Mouse (Mus musculus): ENCODE results near the gene Ltb4r2.

Gene Ltb4r2

GRCm38 (mm10) chr14:55761163-55761562 is at the start of gene Ltb4r2:
Gene Ltb4r2, plus strand, starts transcription at chr14:55761428.
- DNase-seq (ENCODE audit: extremely low spot score, low read depth, low spot score): no peak

- no peak for DNase-seq (ENCODE audit: extremely low spot score, low read depth, low spot score)
These were observed 49.4 kb upstream of the Ltb4r2 start for GRCm38 (mm10) chr14:55711786-55712185.

GRCm38 (mm10) chr14:55713007-55713728 is 48.1 kb upstream of the Ltb4r2 start:
- no peak for DNase-seq (ENCODE audit: extremely low spot score, low read depth, low spot score)

- no peak for DNase-seq (ENCODE audit: extremely low spot score, low read depth, low spot score)
These were observed 47.5 kb upstream of the Ltb4r2 start, which contains the start of gene Tgm1 for GRCm38 (mm10) chr14:55713729-55714122. Gene Tgm1, minus strand, starts transcription at chr14:55713926.

- no peak for DNase-seq (ENCODE audit: extremely low spot score, low read depth, low spot score)
These were observed 46.3 kb upstream of the Ltb4r2 start for GRCm38 (mm10) chr14:55714893-55715292.

- no peak for DNase-seq (ENCODE audit: extremely low spot score, low read depth, low spot score)
These were observed 45.0 kb upstream of the Ltb4r2 start for GRCm38 (mm10) chr14:55716271-55716670.

GRCm38 (mm10) chr14:55716884-55717283 is 44.3 kb upstream of the Ltb4r2 start:
- no peak for DNase-seq (ENCODE audit: extremely low spot score, low read depth, low spot score)

GRCm38 (mm10) chr14:55719737-55720136 is 41.5 kb upstream of the Ltb4r2 start:
- DNase-seq (ENCODE audit: extremely low spot score, low read depth, low spot score): no peak

- DNase-seq (ENCODE audit: extremely low spot score, low read depth, low spot score): no peak
These were observed 40.6 kb upstream of the Ltb4r2 start for GRCm38 (mm10) chr14:55720666-55721065.

- no peak for DNase-seq (ENCODE audit: extremely low spot score, low read depth, low spot score)
These were observed 40.2 kb upstream of the Ltb4r2 start for GRCm38 (mm10) chr14:55721076-55721475.

GRCm38 (mm10) chr14:55721700-55722437 is 39.4 kb upstream of the Ltb4r2 start, which contains the start of gene Rabggta:
Gene Rabggta, minus strand, starts transcription at chr14:55722263.
- peak; percentile 80 for DNase-seq (ENCODE audit: extremely low spot score, low read depth, low spot score)

GRCm38 (mm10) chr14:55722438-55722945 is 38.7 kb upstream of the Ltb4r2 start:
- no peak for DNase-seq (ENCODE audit: extremely low spot score, low read depth, low spot score)

GRCm38 (mm10) chr14:55723433-55723832 is 37.8 kb upstream of the Ltb4r2 start:
- DNase-seq (ENCODE audit: extremely low spot score, low read depth, low spot score): no peak

GRCm38 (mm10) chr14:55724411-55724871 is 36.8 kb upstream of the Ltb4r2 start:
- DNase-seq (ENCODE audit: extremely low spot score, low read depth, low spot score): no peak

GRCm38 (mm10) chr14:55726261-55726660 is 35.0 kb upstream of the Ltb4r2 start:
- DNase-seq (ENCODE audit: extremely low spot score, low read depth, low spot score): no peak

GRCm38 (mm10) chr14:55727889-55728685 is 33.1 kb upstream of the Ltb4r2 start:
- no peak for DNase-seq (ENCODE audit: extremely low spot score, low read depth, low spot score)

- DNase-seq (ENCODE audit: extremely low spot score, low read depth, low spot score): no peak
These were observed 31.1 kb upstream of the Ltb4r2 start for GRCm38 (mm10) chr14:55730116-55730515.

- DNase-seq (ENCODE audit: extremely low spot score, low read depth, low spot score): no peak
These were observed 30.6 kb upstream of the Ltb4r2 start for GRCm38 (mm10) chr14:55730531-55731032.

- no peak for DNase-seq (ENCODE audit: extremely low spot score, low read depth, low spot score)
These were observed 27.3 kb upstream of the Ltb4r2 start for GRCm38 (mm10) chr14:55733889-55734288.

- DNase-seq (ENCODE audit: extremely low spot score, low read depth, low spot score): no peak
These were observed 26.4 kb upstream of the Ltb4r2 start for GRCm38 (mm10) chr14:55734869-55735268.

- DNase-seq (ENCODE audit: extremely low spot score, low read depth, low spot score): no peak
These were observed 25.9 kb upstream of the Ltb4r2 start for GRCm38 (mm10) chr14:55735334-55735733.

All from hindlimb bud, embryonic 11.5 days (tissue).